Mouse (Mus musculus) left cerebral cortex, postnatal 36 days (tissue): ENCODE measurements at regions not wholly inside any gene's neighbourhood (a gene's known extent, or its start where the extent isn't known, plus 50 kb on each side); places are given as distances from the start of the nearest gene placed in this dataset.

Source experiments
- DNase-seq, 2 experiments: peaks; one replicate each; pipeline ENCODE4 v3.0.0; 2021 to 2022; ENCODE audit warnings: low spot score in 2 of 2, mixed read lengths in 1 of 2
- intact Hi-C: fragments of 180-260 bp; cut with DNase I; formaldehyde crosslinking; loops from one replicate; pipeline ENCODE4 v1.15.1; 2025

DNA sequence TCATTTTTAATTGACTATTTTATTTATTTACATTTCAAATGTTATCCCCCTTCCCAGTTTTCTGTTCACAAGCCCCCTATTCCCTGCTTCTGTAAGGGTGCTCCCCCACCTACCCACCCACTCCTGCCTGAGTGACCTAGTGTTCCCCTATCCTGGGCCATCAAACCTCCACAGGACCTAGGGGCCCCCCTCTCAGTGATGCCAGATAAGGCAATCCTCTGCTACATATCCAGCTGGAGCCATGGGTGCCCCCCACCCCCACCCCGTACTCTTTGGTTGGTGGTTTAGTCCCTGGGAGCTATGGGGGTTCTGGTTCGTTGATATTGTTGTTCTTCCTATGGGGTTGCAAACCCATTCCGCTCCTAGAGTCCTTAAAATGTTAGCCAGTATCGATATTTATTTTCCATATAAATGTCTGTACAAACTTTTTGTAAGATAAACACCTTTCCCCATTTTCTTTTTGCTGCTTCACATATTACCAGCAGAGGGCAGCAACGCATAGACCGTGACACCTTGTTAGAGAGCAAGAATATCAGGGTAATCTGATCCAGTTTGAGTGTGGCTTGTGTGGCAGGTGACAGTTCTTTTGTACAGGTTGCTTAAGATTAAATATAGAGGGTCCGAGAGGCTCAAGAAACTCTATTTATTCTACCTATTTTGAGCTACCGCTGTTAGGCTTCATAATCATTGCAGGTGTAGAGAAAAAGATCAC is 177.2 kb upstream of the Scn7a start:
- DNase-seq: peak; percentile 4 to 26
- intact Hi-C loops: loop anchor here (2.0 to 5.0 kb wide), 2 partner anchors 515 to 1389 kb away; no protein-coding TSS in a partner anchor

DNA sequence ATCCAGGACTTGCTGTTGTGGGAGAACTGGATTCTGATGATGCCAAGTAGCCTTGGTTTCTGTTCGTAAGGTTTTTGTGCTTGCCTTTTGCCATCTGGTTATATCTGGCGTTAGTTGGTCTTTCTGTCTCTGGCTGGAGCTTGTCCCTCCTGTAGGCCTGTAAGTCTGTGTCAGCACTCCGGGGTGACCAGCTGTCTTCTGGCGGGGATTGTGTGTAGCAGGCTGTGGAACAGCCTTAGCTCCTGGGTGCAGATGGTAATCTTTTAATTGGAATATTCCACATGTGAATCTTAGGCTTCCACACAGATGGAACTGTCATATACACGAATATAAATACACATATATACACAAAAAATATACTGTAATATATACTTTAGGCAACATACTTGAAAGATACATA is 156.5 kb upstream of the Scn7a start:
- DNase-seq: no peak
- intact Hi-C loops: no loop called here

DNA sequence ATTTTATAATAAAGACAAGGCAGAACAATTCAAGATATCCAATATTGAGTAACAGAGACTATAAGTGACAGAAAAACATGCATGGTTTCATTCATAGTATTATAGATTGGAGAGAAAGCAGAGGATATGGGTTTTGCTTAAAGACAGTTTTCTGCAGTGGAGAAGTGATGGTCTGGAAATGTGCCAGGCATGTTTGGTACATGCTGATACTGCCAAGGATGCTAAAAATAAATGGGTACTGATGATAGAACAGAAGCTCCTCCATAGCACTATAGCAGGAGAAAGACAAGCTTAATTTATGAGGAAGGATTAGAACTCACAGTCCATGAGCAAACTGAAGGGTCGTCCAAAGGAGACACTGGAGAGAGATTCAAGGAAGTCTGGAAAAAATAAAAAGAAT is 113.3 kb upstream of the Scn7a start:
- intact Hi-C loops: no loop called here
- DNase-seq: no peak

DNA sequence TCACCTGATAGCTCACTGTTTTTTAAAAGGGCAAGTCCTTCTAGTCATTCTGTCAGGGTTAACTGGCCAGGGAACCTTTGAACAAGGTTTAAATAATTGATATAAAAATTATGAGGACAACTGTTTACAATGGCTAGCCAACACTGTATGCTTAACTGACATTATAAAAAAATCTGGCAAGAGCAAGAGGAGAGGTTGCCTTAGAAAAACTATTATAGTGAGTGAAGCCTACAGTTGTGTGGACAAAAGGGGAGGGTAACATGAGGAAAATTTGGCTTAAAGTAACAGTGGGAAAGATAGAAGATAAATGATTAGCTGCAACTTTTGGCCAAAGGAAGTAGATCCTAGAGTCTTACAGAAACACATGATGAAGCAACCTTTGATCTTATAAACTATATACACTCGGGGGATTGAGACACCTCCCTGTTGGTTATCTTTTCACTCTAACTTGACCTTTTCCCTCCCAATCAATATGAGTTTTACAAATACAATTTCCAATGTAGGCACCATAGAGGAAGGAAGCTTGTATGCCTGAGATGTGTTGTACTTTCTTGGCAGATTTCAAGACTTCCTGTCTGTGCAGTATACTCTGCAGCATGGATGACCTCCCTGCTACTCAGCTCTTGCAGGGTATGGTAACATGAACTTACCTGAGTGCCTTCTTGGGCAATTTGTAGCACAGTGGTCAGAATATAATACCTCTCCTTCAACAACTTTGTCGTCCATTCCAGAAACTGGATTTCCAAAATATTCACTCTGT is 82.9 kb upstream of the Scn7a start:
- no peak for DNase-seq
- intact Hi-C loops: no loop called here
